In the genomic region with DNA sequence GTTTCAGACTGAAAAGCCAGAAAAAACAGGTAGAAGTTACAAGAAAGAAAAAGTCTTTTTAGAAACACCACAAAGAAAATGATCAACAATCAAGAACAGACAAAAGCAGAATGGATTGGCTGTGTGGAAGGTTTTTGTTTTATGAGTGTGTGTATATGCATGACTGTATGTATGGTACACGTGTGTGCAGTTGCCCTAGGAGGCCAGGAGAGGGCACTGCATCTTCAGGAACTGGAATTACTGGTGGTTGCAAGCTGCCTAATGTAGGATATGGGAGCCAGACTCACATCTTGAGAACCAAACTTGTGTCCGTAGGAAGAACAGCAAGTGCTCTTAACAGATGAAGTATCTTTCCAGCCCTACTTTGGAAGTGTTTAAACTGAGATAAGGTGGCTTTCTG, we compare ENCODE assay signal across 22 mouse cellular contexts. TPM values are rescaled to one million over a fixed set of nuclear protein-coding genes. Genes with fewer than 3 reads are reported as not detected.
DNase-seq lines count a peak whose midpoint lies in the region; ATAC-seq and TF ChIP-seq lines count a peak whose summit lies in the region.
"Had no signal": no experiment of that assay in that cellular context is flagged by ENCODE, and none has a peak within 500 bp of the region (broad histone marks: within the 10 kb centered on the region; RNA-seq: fewer than 3 reads in every experiment).

No protein-coding gene starts in this region.

- no peak overlapping the region for H3K4me2 ChIP-seq in kidney, postnatal 0 days (ENCODE audit: low read length)
- no peak overlapping the region for H3K4me2 ChIP-seq in kidney, embryonic 16.5 days (replicated peaks; ENCODE audit: low read depth, low read length)
- H3K4me2 ChIP-seq in forebrain, embryonic 11.5 days (ENCODE audit: low read depth, low read length, severe bottlenecking), result no peak overlapping the region
- H3K4me2 ChIP-seq: embryonic facial prominence, embryonic 12.5 days; hindbrain, embryonic 13.5 days; liver, embryonic 13.5 days; neural tube, embryonic 13.5 days had no signal

- TF ChIP-seq CTCF in kidney, postnatal 0 days (IDR thresholded peaks at IDR 0.05; ENCODE audit: low read depth), result peak; percentile 37; the same call in 1 of the 2 replicates

- no peaks in the 10 kb centered on the region for H3K27me3 ChIP-seq in kidney, postnatal 0 days (ENCODE audit: insufficient read depth, low read length)
- H3K27me3 ChIP-seq in kidney, embryonic 16.5 days (ENCODE audit: insufficient read depth, low read length), result no peaks in the 10 kb centered on the region
- peaks cover 6% of the 10 kb centered on the region; the same call in 1 of the 2 replicates for H3K27me3 ChIP-seq in forebrain, embryonic 11.5 days (ENCODE audit: control insufficient read depth, insufficient read depth, low read length)
- H3K27me3 ChIP-seq: embryonic facial prominence, embryonic 12.5 days; neural tube, embryonic 13.5 days had no signal

- ATAC-seq in CD4-positive, CD25-positive, alpha-beta regulatory T cell, adult 4 months, result no peak
- ATAC-seq in kidney, postnatal 0 days (replicated peaks; ENCODE audit: low FRiP score, low read depth), result no peak
- ATAC-seq in kidney, embryonic 16.5 days (ENCODE audit: low FRiP score, low TSS enrichment), result no peak
- no peak for ATAC-seq in forebrain, embryonic 11.5 days (replicated peaks; ENCODE audit: low FRiP score)
- ATAC-seq: forebrain, postnatal 0 days had no signal

- H3K9ac ChIP-seq in kidney, postnatal 0 days (ENCODE audit: low read depth, low read length), result no peak overlapping the region
- no peak overlapping the region for H3K9ac ChIP-seq in kidney, embryonic 16.5 days (replicated peaks; ENCODE audit: low read length)
- H3K9ac ChIP-seq in forebrain, embryonic 11.5 days (ENCODE audit: low read length), result no peak overlapping the region
- H3K9ac ChIP-seq: embryonic facial prominence, embryonic 12.5 days; forebrain, postnatal 0 days; hindbrain, embryonic 13.5 days; liver, embryonic 13.5 days; neural tube, embryonic 13.5 days had no signal

- H3K9me3 ChIP-seq in kidney, postnatal 0 days (replicated peaks; ENCODE audit: low read length), result no peaks in the 10 kb centered on the region
- H3K9me3 ChIP-seq in kidney, embryonic 16.5 days (ENCODE audit: low read length), result no peaks in the 10 kb centered on the region
- H3K9me3 ChIP-seq in forebrain, embryonic 11.5 days (ENCODE audit: control insufficient read depth, low read length), result no peaks in the 10 kb centered on the region
- H3K9me3 ChIP-seq: embryonic facial prominence, embryonic 12.5 days; hindbrain, embryonic 13.5 days; liver, embryonic 13.5 days; neural tube, embryonic 13.5 days had no signal

- H3K36me3 ChIP-seq in kidney, postnatal 0 days (ENCODE audit: insufficient read depth, low read length), result no peaks in the 10 kb centered on the region
- H3K36me3 ChIP-seq in kidney, embryonic 16.5 days (ENCODE audit: insufficient read depth, low read length), result 0 out of 2 replicates have a peak, but pooled peaks cover 3% of the 10 kb centered on the region
- H3K36me3 ChIP-seq in forebrain, embryonic 11.5 days (ENCODE audit: control insufficient read depth, insufficient read depth, low read length), result no peaks in the 10 kb centered on the region
- H3K36me3 ChIP-seq: embryonic facial prominence, embryonic 12.5 days; liver, embryonic 13.5 days; neural tube, embryonic 13.5 days had no signal

- WGBS in kidney, postnatal 0 days, result 87% methylated on average over 2 of the region's 2 CpGs
- 81% methylated on average over 2 of the region's 2 CpGs for WGBS in kidney, embryonic 16.5 days
- 88% methylated on average over 2 of the region's 2 CpGs for WGBS in forebrain, embryonic 11.5 days

- DNase-seq in CD4-positive, CD25-positive, alpha-beta regulatory T cell, adult 2 months (ENCODE audit: low read depth, low spot score), result peak; percentile 37
- no peak for DNase-seq in kidney, postnatal 0 days (ENCODE audit: low spot score)
- DNase-seq in 3T3-L1 (ENCODE audit: low read depth, low spot score), result peak; percentile 21
- DNase-seq in T-cell, adult 2 months (ENCODE audit: low spot score), result peak; percentile 3
- no peak for DNase-seq in forebrain, embryonic 11.5 days (ENCODE audit: low spot score)
- no peak for DNase-seq in embryo, embryonic 11 days
- DNase-seq: adrenal gland, adult 8-10 months; cerebellum, postnatal 36 days; forebrain, postnatal 0 days; kidney, adult 18-20 months; left cerebral cortex, postnatal 4 days; liver, embryonic 13.5 days; right cerebral cortex, postnatal 14 days; thymus, postnatal 36 days had no signal

- H3K27ac ChIP-seq in kidney, postnatal 0 days, result no peak overlapping the region
- H3K27ac ChIP-seq in kidney, embryonic 16.5 days (ENCODE audit: low read length), result no peak overlapping the region
- H3K27ac ChIP-seq in forebrain, embryonic 11.5 days (ENCODE audit: low read depth, low read length), result no peak overlapping the region
- H3K27ac ChIP-seq: embryonic facial prominence, embryonic 12.5 days; hindbrain, embryonic 13.5 days; liver, embryonic 13.5 days; neural tube, embryonic 13.5 days had no signal

- H3K4me1 ChIP-seq in kidney, postnatal 0 days (replicated peaks; ENCODE audit: insufficient read depth, low read length), result peaks cover 6% of the 10 kb centered on the region; the same call in 1 of the 2 replicates
- peaks cover 19% of the 10 kb centered on the region for H3K4me1 ChIP-seq in kidney, embryonic 16.5 days (ENCODE audit: insufficient read depth, low read length)
- no peaks in the 10 kb centered on the region for H3K4me1 ChIP-seq in forebrain, embryonic 11.5 days (replicated peaks; ENCODE audit: control insufficient read depth, insufficient read depth, low read length)

- no peak overlapping the region for H3K4me3 ChIP-seq in kidney, postnatal 0 days (replicated peaks; ENCODE audit: low read depth, low read length)
- H3K4me3 ChIP-seq in kidney, embryonic 16.5 days (ENCODE audit: low read length), result no peak overlapping the region
- no peak overlapping the region for H3K4me3 ChIP-seq in forebrain, embryonic 11.5 days (ENCODE audit: low read depth, low read length)
- H3K4me3 ChIP-seq: embryonic facial prominence, embryonic 12.5 days; hindbrain, embryonic 13.5 days; liver, embryonic 13.5 days; neural tube, embryonic 13.5 days had no signal

RNA-seq across cellular contexts. Expression of gene 4921507P07Rik, which starts 2.1 kb away (rescaled TPM):
- under 1 TPM; 0.58 to 0.66 TPM for polyA plus RNA-seq in CD4-positive, CD25-positive, alpha-beta regulatory T cell, adult 4 months (2017; shearing (Covaris generic))
- 0.82 and 1.1 TPM in 2 replicates for polyA plus RNA-seq in kidney, postnatal 0 days (2015; fragmentation: Nextera tagmentation; extraction: Ambion mirVana)
- polyA plus RNA-seq in kidney, embryonic 16.5 days (2015; fragmentation: Nextera tagmentation; extraction: Ambion mirVana), result 1.0 and 1.7 TPM in 2 replicates
- 0.60 and 0.84 TPM in 2 replicates for polyA plus RNA-seq in forebrain, embryonic 11.5 days (2014; fragmentation: Nextera tagmentation; extraction: Ambion mirVana)

RNA-seq across cellular contexts. Expression of gene Cycs, which starts 28.0 kb away (rescaled TPM):
- polyA plus RNA-seq in CD4-positive, CD25-positive, alpha-beta regulatory T cell, adult 4 months (2017; shearing (Covaris generic)), result 10 to 100 TPM; 23.7 to 32.0 TPM
- 122 and 134 TPM in 2 replicates for polyA plus RNA-seq in kidney, postnatal 0 days (2015; fragmentation: Nextera tagmentation; extraction: Ambion mirVana)
- polyA plus RNA-seq in kidney, embryonic 16.5 days (2015; fragmentation: Nextera tagmentation; extraction: Ambion mirVana), result 74.4 and 79.4 TPM in 2 replicates
- polyA plus RNA-seq in forebrain, embryonic 11.5 days (2014; fragmentation: Nextera tagmentation; extraction: Ambion mirVana), result 63.2 and 70.0 TPM in 2 replicates

RNA-seq across cellular contexts. Expression of gene Npvf, which starts 59.9 kb away (rescaled TPM):
- not detected for polyA plus RNA-seq in CD4-positive, CD25-positive, alpha-beta regulatory T cell, adult 4 months (2017; shearing (Covaris generic))
- polyA plus RNA-seq in kidney, postnatal 0 days (2015; fragmentation: Nextera tagmentation; extraction: Ambion mirVana), result 0.29 and 0.46 TPM in 2 replicates
- polyA plus RNA-seq in kidney, embryonic 16.5 days (2015; fragmentation: Nextera tagmentation; extraction: Ambion mirVana), result 0.37 and 0.54 TPM in 2 replicates
- not detected in 2 replicates for polyA plus RNA-seq in forebrain, embryonic 11.5 days (2014; fragmentation: Nextera tagmentation; extraction: Ambion mirVana)
- polyA plus RNA-seq: embryonic facial prominence, embryonic 12.5 days; heart, embryonic 16.5 days; hindbrain, embryonic 13.5 days; large intestine, adult 2 months; liver, embryonic 13.5 days; neural tube, embryonic 13.5 days; stomach, embryonic 16.5 days had no signal

Comparison
In these comparisons a context has a peak if more than half of its experiments do, and no peak if none do; other contexts are left out.
1. DNase-seq: peak in CD4-positive, CD25-positive, alpha-beta regulatory T cell, adult 2 months (single experiment), 3T3-L1 (single experiment) and T-cell, adult 2 months (single experiment); none in kidney, postnatal 0 days (single experiment), forebrain, embryonic 11.5 days (single experiment) and embryo, embryonic 11 days (single experiment).